Mouse (Mus musculus) thymus, adult 2 months (tissue): Measurements from ENCODE around the gene Rorc. TPM values are rescaled to one million over a fixed set of nuclear protein-coding genes. Genes with fewer than 3 reads are reported as not detected.

Experiments used
- DNase-seq: peaks from one replicate; pipeline ENCODE4 v3.0.0; 2021
- H3K27ac ChIP-seq: fragments of 200-500 bp; 2 replicates; pipeline ENCODE4 v1.5.1; 2012; ENCODE audit warnings: low read length, control low read depth; ENCODE audit not compliant: control insufficient read depth, insufficient read depth
- H3K27me3 ChIP-seq: fragments of 200-500 bp; 2 replicates; pipeline ENCODE4 v1.6.1; 2012; ENCODE audit warnings: mild to moderate bottlenecking, low read length, moderate library complexity, mixed read lengths; ENCODE audit not compliant: control insufficient read depth, insufficient read depth
- H3K36me3 ChIP-seq: fragments of 200-500 bp; 2 replicates; pipeline ENCODE4 v1.6.1; 2012; ENCODE audit warnings: mild to moderate bottlenecking, low read length, moderate library complexity; ENCODE audit not compliant: control insufficient read depth, insufficient read depth
- H3K4me1 ChIP-seq: fragments of 200-500 bp; replicated peaks from 2 replicates; pipeline ENCODE4 v1.6.1; 2012; ENCODE audit warnings: low read length; ENCODE audit not compliant: control insufficient read depth, insufficient read depth
- H3K4me3 ChIP-seq: fragments of 200-500 bp; 2 replicates; pipeline ENCODE4 v1.5.1; 2012; ENCODE audit warnings: mild to moderate bottlenecking, low read length, control low read depth, moderate library complexity; ENCODE audit not compliant: control insufficient read depth, insufficient read depth
- CTCF ChIP-seq: fragments of 200-500 bp; IDR thresholded peaks from 2 replicates; pipeline ENCODE4 v1.5.1; 2012; ENCODE audit warnings: mild to moderate bottlenecking, control low read depth, low read length, moderate library complexity, borderline replicate concordance; ENCODE audit not compliant: control insufficient read depth, poor library complexity, insufficient read depth; ENCODE audit errors: extremely low read depth
- POLR2A ChIP-seq: fragments of 200-500 bp; IDR thresholded peaks from 2 replicates; pipeline ENCODE4 v1.6.1; 2012; ENCODE audit warnings: mild to moderate bottlenecking, low read length, control low read depth, moderate library complexity; ENCODE audit not compliant: control insufficient read depth, poor library complexity, insufficient read depth; ENCODE audit errors: extremely low read depth
- WGBS: fragments of 180-500 bp; shearing (Covaris S2); methylation state at CpG from one replicate; pipeline ENCODE4 v1.1.7; 2018; 5-methylcytosine and 5-hydroxymethylcytosine counted together
- polyA plus RNA-seq: library from polyadenylated mRNA; depleted of rRNA; stranded (reverse); fragments of >200 nt; gene quantifications from 2 replicates; pipeline ENCODE4 v1.2.3, GENCODE M21; 2012; rRNA removed

Rorc gene
- 296 and 308 TPM in 2 replicates for polyA plus RNA-seq

GRCm38 (mm10) chr3:94372641-94373040 is at the start of gene Rorc:
Gene Rorc, plus strand, starts transcription at chr3:94372794.
- Histone ChIP-seq H3K4me3 (peak within 1 kb of the TSS; percentile 16), H3K36me3 (no peaks in the 10 kb centered on the region; the same call in 1 of the 2 replicates)
- WGBS = 79% methylated on average over 5 of the region's 5 CpGs

GRCm38 (mm10) chr3:94328681-94329080 is 43.9 kb upstream of the Rorc start:
- 91% methylated on average over 3 of the region's 3 CpGs for WGBS
- no peaks in the 10 kb centered on the region for H3K27me3 ChIP-seq
- TF ChIP-seq POLR2A = no peak
- TF ChIP-seq CTCF = no peak
- H3K4me3 ChIP-seq = no peak overlapping the region
- H3K36me3 ChIP-seq = no peaks in the 10 kb centered on the region
- no peaks in the 10 kb centered on the region for H3K4me1 ChIP-seq
- no peak overlapping the region for H3K27ac ChIP-seq
- DNase-seq = peak; percentile 22

More at GRCm38 (mm10) chr3:94372641-94373040, at the start of gene Rorc:
- DNase-seq = no peak
- no peaks in the 10 kb centered on the region for H3K27me3 ChIP-seq
- peak within 1 kb of the TSS; percentile 10; the same call in 1 of the 2 replicates for H3K27ac ChIP-seq
- TF ChIP-seq POLR2A = no peak
- TF ChIP-seq CTCF = no peak
- peaks cover 59% of the 10 kb centered on the region for H3K4me1 ChIP-seq

GRCm38 (mm10) chr3:94334442-94334841 is 38.2 kb upstream of the Rorc start:
- TF ChIP-seq POLR2A (no peak), CTCF (no peak)
- Histone ChIP-seq H3K36me3 (no peaks in the 10 kb centered on the region), H3K4me1 (no peaks in the 10 kb centered on the region), H3K27me3 (no peaks in the 10 kb centered on the region), H3K27ac (no peak overlapping the region), H3K4me3 (no peak overlapping the region)
- 96% methylated on average over 4 of the region's 4 CpGs for WGBS
- DNase-seq = no peak

GRCm38 (mm10) chr3:94338522-94338921 is 34.1 kb upstream of the Rorc start:
- Histone ChIP-seq H3K27ac (no peak overlapping the region), H3K36me3 (no peaks in the 10 kb centered on the region), H3K27me3 (no peaks in the 10 kb centered on the region), H3K4me3 (no peak overlapping the region), H3K4me1 (peaks cover 4% of the 10 kb centered on the region)
- TF ChIP-seq POLR2A (no peak), CTCF (no peak)
- DNase-seq = no peak
- 92% methylated on average over 3 of the region's 3 CpGs for WGBS

GRCm38 (mm10) chr3:94341959-94342422 is 30.6 kb upstream of the Rorc start, which contains the start of gene Them5:
Gene Them5, plus strand, starts transcription at chr3:94342099.
- no peak for DNase-seq
- no peak for TF ChIP-seq POLR2A
- WGBS = 84% methylated on average over 3 of the region's 3 CpGs
- Histone ChIP-seq H3K4me3 (no peak within 1 kb of the TSS), H3K27me3 (no peaks in the 10 kb centered on the region), H3K27ac (no peak within 1 kb of the TSS), H3K36me3 (no peaks in the 10 kb centered on the region), H3K4me1 (peaks cover 4% of the 10 kb centered on the region)

GRCm38 (mm10) chr3:94342552-94342951 is 30.0 kb upstream of the Rorc start:
- WGBS = 94% methylated on average over 1 of the region's 1 CpGs
- DNase-seq = no peak

GRCm38 (mm10) chr3:94344182-94344581 is 28.4 kb upstream of the Rorc start:
- TF ChIP-seq POLR2A = no peak
- no peak for TF ChIP-seq CTCF
- no peaks in the 10 kb centered on the region; the same call in 1 of the 2 replicates for H3K27me3 ChIP-seq
- 99% methylated on average over 2 of the region's 2 CpGs for WGBS

More at GRCm38 (mm10) chr3:94342552-94342951, 30.0 kb upstream of the Rorc start:
- H3K4me3 ChIP-seq = no peak overlapping the region
- H3K36me3 ChIP-seq = no peaks in the 10 kb centered on the region
- H3K27ac ChIP-seq = no peak overlapping the region
- peaks cover 4% of the 10 kb centered on the region for H3K4me1 ChIP-seq
- TF ChIP-seq CTCF (no peak), POLR2A (no peak)
- no peaks in the 10 kb centered on the region for H3K27me3 ChIP-seq

More at GRCm38 (mm10) chr3:94344182-94344581, 28.4 kb upstream of the Rorc start:
- H3K27ac ChIP-seq = no peak overlapping the region
- H3K4me3 ChIP-seq = no peak overlapping the region
- H3K36me3 ChIP-seq = no peaks in the 10 kb centered on the region
- H3K4me1 ChIP-seq = peaks cover 10% of the 10 kb centered on the region
- no peak for DNase-seq
